In the genomic region with DNA sequence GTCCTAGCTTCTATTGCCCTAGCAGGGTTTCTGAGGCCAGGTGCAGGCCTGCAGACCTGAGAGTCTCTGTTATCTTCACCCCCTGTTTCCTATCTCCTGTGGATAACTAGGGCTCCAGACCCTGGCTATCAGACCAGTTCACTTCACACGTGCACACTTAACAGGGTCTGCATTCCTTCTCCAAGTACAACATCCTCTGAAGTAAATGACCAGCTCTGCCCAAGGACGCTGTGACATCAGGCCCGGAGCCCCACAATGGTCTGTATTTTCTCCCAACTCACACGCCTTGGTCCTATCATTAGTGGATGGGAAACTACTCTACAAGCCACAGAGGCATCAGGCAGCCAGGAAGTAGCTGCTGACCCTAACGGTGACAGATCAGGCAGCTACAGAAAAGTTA, we compare ENCODE assay signal across 17 mouse cellular contexts.
"Had no signal": no experiment of that assay in that cellular context is flagged by ENCODE, and none has a peak within 500 bp of the region (broad histone marks: within the 10 kb centered on the region; RNA-seq: fewer than 3 reads in every experiment).

No protein-coding gene starts in this region.

- H3K4me2 ChIP-seq: lung, embryonic 15.5 days; midbrain, embryonic 11.5 days; midbrain, embryonic 13.5 days; midbrain, embryonic 15.5 days; neural tube, embryonic 12.5 days; stomach, embryonic 15.5 days had no signal

- H3K36me3 ChIP-seq: lung, embryonic 15.5 days; midbrain, embryonic 13.5 days; midbrain, embryonic 15.5 days; neural tube, embryonic 12.5 days; stomach, embryonic 15.5 days had no signal

- H3K9ac ChIP-seq: lung, embryonic 15.5 days; midbrain, embryonic 13.5 days; midbrain, embryonic 15.5 days; neural tube, embryonic 12.5 days; stomach, embryonic 15.5 days had no signal

- DNase-seq: lung, adult 2 months; lung, postnatal 14 days; lung, postnatal 36 days; right cerebral cortex, postnatal 14 days; thymus, adult 2 months; thymus, postnatal 25 days; thymus, postnatal 4 days had no signal

- H3K27me3 ChIP-seq: lung, embryonic 15.5 days; megakaryocyte, embryonic 14.5 days; midbrain, embryonic 13.5 days; midbrain, embryonic 15.5 days; neural tube, embryonic 12.5 days; stomach, embryonic 15.5 days had no signal

- H3K4me1 ChIP-seq: megakaryocyte, embryonic 14.5 days; midbrain, embryonic 13.5 days; midbrain, embryonic 15.5 days; neural tube, embryonic 12.5 days; stomach, embryonic 15.5 days had no signal

- H3K9me3 ChIP-seq: lung, embryonic 15.5 days; megakaryocyte, embryonic 14.5 days; midbrain, embryonic 13.5 days; midbrain, embryonic 15.5 days; neural tube, embryonic 12.5 days; stomach, embryonic 15.5 days had no signal

- H3K4me3 ChIP-seq: lung, embryonic 15.5 days; megakaryocyte, embryonic 14.5 days; midbrain, embryonic 13.5 days; midbrain, embryonic 15.5 days; neural tube, embryonic 12.5 days; stomach, embryonic 15.5 days had no signal

- H3K27ac ChIP-seq: lung, embryonic 15.5 days; macrophage; midbrain, embryonic 13.5 days; midbrain, embryonic 15.5 days; neural tube, embryonic 12.5 days; stomach, embryonic 15.5 days; stomach, postnatal 0 days had no signal

- ATAC-seq: lung, postnatal 0 days; midbrain, embryonic 13.5 days; midbrain, embryonic 15.5 days had no signal
